ENCODE assay signal across 20 mouse cellular contexts in the genomic region with DNA sequence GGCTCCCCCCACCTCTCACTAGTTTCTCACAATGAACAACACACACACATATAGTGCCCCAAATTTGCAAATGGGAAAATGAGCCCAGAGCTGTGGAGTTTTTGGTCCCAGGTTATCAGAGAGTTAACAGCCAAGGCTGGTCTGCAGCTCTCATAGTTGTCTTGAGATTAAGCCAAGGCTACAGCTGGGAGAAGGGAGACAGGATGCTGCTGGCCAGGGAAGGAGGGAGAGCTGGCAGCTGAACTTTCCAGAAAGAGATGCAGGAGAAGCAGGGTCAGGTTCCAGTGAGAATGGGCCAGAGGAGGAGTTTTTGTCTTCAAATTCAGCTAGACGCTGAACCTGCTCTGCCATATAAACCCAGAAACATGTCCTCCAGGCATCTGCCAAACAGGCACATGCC. TPM values are rescaled to one million over a fixed set of nuclear protein-coding genes. Genes with fewer than 3 reads are reported as not detected.
A peak's percentile ranks its signal among the peaks of the same experiment; 100 is the strongest.
DNase-seq lines count a peak whose midpoint lies in the region; ATAC-seq and TF ChIP-seq lines count a peak whose summit lies in the region.
"Had no signal": no experiment of that assay in that cellular context is flagged by ENCODE, and none has a peak within 500 bp of the region (broad histone marks: within the 10 kb centered on the region; RNA-seq: fewer than 3 reads in every experiment).

No protein-coding gene starts in this region.

- TF ChIP-seq EP300 in stomach, postnatal 0 days (optimal IDR thresholded peaks at IDR 0.05) = no peak

- H3K9ac ChIP-seq in stomach, embryonic 16.5 days (ENCODE audit: low read length) = no peak overlapping the region
- no peak overlapping the region for H3K9ac ChIP-seq in stomach, postnatal 0 days (ENCODE audit: low read length)
- H3K9ac ChIP-seq: forebrain, embryonic 15.5 days; liver, embryonic 12.5 days; midbrain, embryonic 12.5 days; neural tube, embryonic 13.5 days had no signal

- H3K27me3 ChIP-seq in stomach, embryonic 16.5 days (ENCODE audit: control insufficient read depth, insufficient read depth, low read length) = no peaks in the 10 kb centered on the region
- no peaks in the 10 kb centered on the region for H3K27me3 ChIP-seq in stomach, postnatal 0 days (ENCODE audit: control insufficient read depth, insufficient read depth, low read length)
- H3K27me3 ChIP-seq: CH12.LX; forebrain, embryonic 15.5 days; neural tube, embryonic 13.5 days had no signal

- no peaks in the 10 kb centered on the region for H3K36me3 ChIP-seq in stomach, embryonic 16.5 days (ENCODE audit: control insufficient read depth, insufficient read depth, low read length)
- no peaks in the 10 kb centered on the region for H3K36me3 ChIP-seq in stomach, postnatal 0 days (ENCODE audit: control insufficient read depth, insufficient read depth, low read length)
- H3K36me3 ChIP-seq: liver, embryonic 12.5 days; midbrain, embryonic 12.5 days; neural tube, embryonic 13.5 days had no signal

- intact Hi-C loops in gastrocnemius, postnatal 36 days (cut with DNase I) = no loop called here

- TF ChIP-seq CTCF in stomach, postnatal 0 days (IDR thresholded peaks at IDR 0.05; ENCODE audit: low read depth) = no peak

- H3K27ac ChIP-seq in stomach, embryonic 16.5 days (ENCODE audit: low read length) = 0 out of 2 replicates have a peak overlapping the region, but pooled peaks have one; percentile 27
- H3K27ac ChIP-seq in stomach, postnatal 0 days (replicated peaks) = no peak overlapping the region
- H3K27ac ChIP-seq: forebrain, embryonic 15.5 days; hindbrain, postnatal 0 days; layer of hippocampus, adult 2 months; liver, embryonic 12.5 days; macrophage; midbrain, embryonic 12.5 days; neural tube, embryonic 13.5 days had no signal

- DNase-seq in gastrocnemius, adult 18-20 months (ENCODE audit: low spot score) = peak; percentile 12
- DNase-seq in gastrocnemius, postnatal 36 days = no peak
- DNase-seq in kidney, postnatal 10 days = peak; percentile 30
- no peak for DNase-seq in kidney, adult 8-10 months
- DNase-seq in stomach, postnatal 0 days (ENCODE audit: low spot score) = no peak
- peak; percentile 7 for DNase-seq in lung, postnatal 36 days
- DNase-seq in retina, postnatal 1 day = no peak
- DNase-seq: adrenal gland, adult 2 months; kidney, adult 9 months; left cerebral cortex, postnatal 4 days; thymus, adult 18-20 months had no signal

- no peak for ATAC-seq in stomach, embryonic 16.5 days (ENCODE audit: insufficient read depth, low FRiP score)
- ATAC-seq in stomach, postnatal 0 days (ENCODE audit: low FRiP score, low TSS enrichment) = no peak
- ATAC-seq: forebrain, embryonic 15.5 days; hindbrain, postnatal 0 days; liver, embryonic 12.5 days had no signal

- 67% methylated on average over 1 of the region's 1 CpGs for WGBS in stomach, embryonic 16.5 days
- WGBS in stomach, postnatal 0 days = 50% methylated on average over 1 of the region's 1 CpGs

- H3K4me2 ChIP-seq in stomach, embryonic 16.5 days (ENCODE audit: low read depth, low read length) = no peak overlapping the region
- H3K4me2 ChIP-seq in stomach, postnatal 0 days (replicated peaks; ENCODE audit: low read depth) = no peak overlapping the region
- H3K4me2 ChIP-seq: forebrain, embryonic 15.5 days; liver, embryonic 12.5 days; midbrain, embryonic 12.5 days; neural tube, embryonic 13.5 days had no signal

- no peaks in the 10 kb centered on the region for H3K9me3 ChIP-seq in stomach, embryonic 16.5 days (replicated peaks; ENCODE audit: control insufficient read depth, low read length)
- no peaks in the 10 kb centered on the region for H3K9me3 ChIP-seq in stomach, postnatal 0 days (ENCODE audit: control insufficient read depth, low read length)
- H3K9me3 ChIP-seq: forebrain, embryonic 15.5 days; liver, embryonic 12.5 days; midbrain, embryonic 12.5 days; neural tube, embryonic 13.5 days had no signal

- H3K4me3 ChIP-seq in stomach, embryonic 16.5 days (replicated peaks; ENCODE audit: low read length) = no peak overlapping the region
- H3K4me3 ChIP-seq in stomach, postnatal 0 days (ENCODE audit: low read depth, low read length) = no peak overlapping the region
- H3K4me3 ChIP-seq: forebrain, embryonic 15.5 days; layer of hippocampus, adult 2 months; liver, embryonic 12.5 days; midbrain, embryonic 12.5 days; neural tube, embryonic 13.5 days had no signal

- H3K4me1 ChIP-seq in stomach, embryonic 16.5 days (ENCODE audit: control insufficient read depth, insufficient read depth, low read length) = peaks cover 3% of the 10 kb centered on the region; the same call in 1 of the 2 replicates
- no peaks in the 10 kb centered on the region for H3K4me1 ChIP-seq in stomach, postnatal 0 days (replicated peaks; ENCODE audit: control insufficient read depth, insufficient read depth)
- H3K4me1 ChIP-seq: forebrain, embryonic 15.5 days; liver, embryonic 12.5 days; midbrain, embryonic 12.5 days had no signal

RNA-seq across cellular contexts. Expression of a gene that starts 13.4 kb away (rescaled TPM):
- 1 to 10 TPM; 2.0 to 2.3 TPM for total RNA-seq in gastrocnemius, adult 18-20 months (2021)
- total RNA-seq in gastrocnemius, postnatal 36 days (2021) = 1 to 10 TPM; 2.0 to 2.1 TPM
- 5.5 and 6.7 TPM in 2 replicates for polyA plus RNA-seq in stomach, embryonic 16.5 days (2015; fragmentation: Nextera tagmentation; extraction: Ambion mirVana)
- 2.8 and 3.1 TPM in 2 replicates for polyA plus RNA-seq in stomach, postnatal 0 days (2015; fragmentation: Nextera tagmentation; extraction: Ambion mirVana)

RNA-seq across cellular contexts. Expression of a gene that starts 37.0 kb away (rescaled TPM):
- 1 to 10 TPM; 7.7 to 8.6 TPM for total RNA-seq in gastrocnemius, adult 18-20 months (2021)
- 1 to 10 TPM; 5.6 to 6.4 TPM for total RNA-seq in gastrocnemius, postnatal 36 days (2021)
- polyA plus RNA-seq in stomach, embryonic 16.5 days (2015; fragmentation: Nextera tagmentation; extraction: Ambion mirVana) = 28.4 and 31.1 TPM in 2 replicates
- 16.3 and 16.9 TPM in 2 replicates for polyA plus RNA-seq in stomach, postnatal 0 days (2015; fragmentation: Nextera tagmentation; extraction: Ambion mirVana)

RNA-seq across cellular contexts. Expression of a gene that starts 42.2 kb away (rescaled TPM):
- total RNA-seq in gastrocnemius, adult 18-20 months (2021) = 10 to 100 TPM; 37.3 to 42.7 TPM
- 10 to 100 TPM; 28.0 to 36.6 TPM for total RNA-seq in gastrocnemius, postnatal 36 days (2021)
- 25.2 and 26.7 TPM in 2 replicates for polyA plus RNA-seq in stomach, embryonic 16.5 days (2015; fragmentation: Nextera tagmentation; extraction: Ambion mirVana)
- polyA plus RNA-seq in stomach, postnatal 0 days (2015; fragmentation: Nextera tagmentation; extraction: Ambion mirVana) = 13.0 and 15.2 TPM in 2 replicates

Comparison
In these comparisons a context has a peak if more than half of its experiments do, and no peak if none do; other contexts are left out.
1. DNase-seq: peak in gastrocnemius, adult 18-20 months (single experiment), kidney, postnatal 10 days (single experiment) and lung, postnatal 36 days (single experiment); none in gastrocnemius, postnatal 36 days (0 of 2), kidney, adult 8-10 months (0 of 2), stomach, postnatal 0 days (single experiment) and retina, postnatal 1 day (single experiment).